9 mouse cellular contexts compared by ENCODE assay signal in the genomic region with DNA sequence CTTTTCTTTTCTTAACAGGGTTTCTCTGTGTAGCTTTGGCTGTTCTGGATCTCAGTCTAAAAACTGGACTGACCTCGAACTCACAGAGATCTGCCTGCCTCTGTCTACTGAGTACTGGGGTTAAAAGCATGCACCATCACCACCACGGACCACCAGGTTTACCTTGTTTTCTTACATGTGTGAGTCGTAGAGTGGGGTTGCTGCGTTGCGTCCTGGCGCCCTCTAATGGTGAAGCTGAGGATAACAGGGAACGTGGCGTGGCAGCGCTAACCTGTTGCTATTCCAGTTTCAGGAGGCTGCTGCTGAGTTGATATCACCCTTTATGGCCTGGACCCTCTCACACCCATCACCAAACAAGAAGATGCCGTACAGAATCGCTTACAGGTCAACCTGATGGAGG. TPM values are rescaled to one million over a fixed set of nuclear protein-coding genes. Genes with fewer than 3 reads are reported as not detected.
A peak's percentile ranks its signal among the peaks of the same experiment; 100 is the strongest.
DNase-seq lines count a peak whose midpoint lies in the region; ATAC-seq and TF ChIP-seq lines count a peak whose summit lies in the region.
"Had no signal": no experiment of that assay in that cellular context is flagged by ENCODE, and none has a peak within 500 bp of the region (broad histone marks: within the 10 kb centered on the region; RNA-seq: fewer than 3 reads in every experiment).

No protein-coding gene starts in this region.

- peak; percentile 91 for TF ChIP-seq CTCF in midbrain, postnatal 0 days (IDR thresholded peaks at IDR 0.05)
- peak; percentile 98 for TF ChIP-seq CTCF in stomach, postnatal 0 days (IDR thresholded peaks at IDR 0.05; ENCODE audit: low read depth)

- peaks cover 14% of the 10 kb centered on the region for H3K36me3 ChIP-seq in hindbrain, embryonic 10.5 days
- no peaks in the 10 kb centered on the region for H3K36me3 ChIP-seq in hindbrain, embryonic 12.5 days
- H3K36me3 ChIP-seq in embryonic facial prominence, embryonic 14.5 days (ENCODE audit: control insufficient read depth, insufficient read depth, low read length), result no peaks in the 10 kb centered on the region
- H3K36me3 ChIP-seq in midbrain, postnatal 0 days (ENCODE audit: insufficient read depth, low read length), result no peaks in the 10 kb centered on the region
- no peaks in the 10 kb centered on the region for H3K36me3 ChIP-seq in stomach, postnatal 0 days (ENCODE audit: control insufficient read depth, insufficient read depth, low read length)
- H3K36me3 ChIP-seq: embryonic facial prominence, embryonic 12.5 days had no signal

- no peak for TF ChIP-seq EP300 in stomach, postnatal 0 days (optimal IDR thresholded peaks at IDR 0.05)

- no peak overlapping the region for H3K27ac ChIP-seq in hindbrain, embryonic 10.5 days
- H3K27ac ChIP-seq in hindbrain, embryonic 12.5 days, result no peak overlapping the region
- no peak overlapping the region for H3K27ac ChIP-seq in embryonic facial prominence, embryonic 14.5 days (replicated peaks; ENCODE audit: low read depth, low read length)
- H3K27ac ChIP-seq in midbrain, postnatal 0 days (ENCODE audit: low read depth, low read length), result no peak overlapping the region
- no peak overlapping the region for H3K27ac ChIP-seq in stomach, postnatal 0 days (replicated peaks)

- H3K27me3 ChIP-seq in hindbrain, embryonic 10.5 days (ENCODE audit: insufficient read depth, poor library complexity, severe bottlenecking), result no peaks in the 10 kb centered on the region
- no peaks in the 10 kb centered on the region; the same call in 1 of the 2 replicates for H3K27me3 ChIP-seq in hindbrain, embryonic 12.5 days
- H3K27me3 ChIP-seq in embryonic facial prominence, embryonic 14.5 days (replicated peaks; ENCODE audit: control insufficient read depth, insufficient read depth, low read length), result no peaks in the 10 kb centered on the region
- no peaks in the 10 kb centered on the region for H3K27me3 ChIP-seq in midbrain, postnatal 0 days (ENCODE audit: insufficient read depth, low read length)
- no peaks in the 10 kb centered on the region for H3K27me3 ChIP-seq in stomach, postnatal 0 days (ENCODE audit: control insufficient read depth, insufficient read depth, low read length)
- H3K27me3 ChIP-seq: embryonic facial prominence, embryonic 12.5 days had no signal

- peak; percentile 78 for DNase-seq in hindbrain, embryonic 10.5 days (ENCODE audit: low spot score)
- peak; percentile 86 for DNase-seq in adrenal gland, postnatal 14 days
- DNase-seq in embryonic facial prominence, embryonic 14.5 days (ENCODE audit: low spot score), result peak; percentile 39
- DNase-seq in heart, postnatal 36 days, result peak; percentile 86 to 87
- DNase-seq in left cerebral cortex, postnatal 10 days (ENCODE audit: extremely low spot score in 1 of 2, low spot score in 2 of 2), result peak; percentile 41 to 74
- DNase-seq in midbrain, postnatal 0 days (ENCODE audit: low spot score), result peak; percentile 53
- peak; percentile 83 for DNase-seq in stomach, postnatal 0 days (ENCODE audit: low spot score)

- H3K4me3 ChIP-seq in hindbrain, embryonic 10.5 days, result no peak overlapping the region
- no peak overlapping the region for H3K4me3 ChIP-seq in hindbrain, embryonic 12.5 days
- no peak overlapping the region for H3K4me3 ChIP-seq in embryonic facial prominence, embryonic 14.5 days (ENCODE audit: low read depth, low read length)
- H3K4me3 ChIP-seq in midbrain, postnatal 0 days (ENCODE audit: low read depth, low read length), result no peak overlapping the region
- H3K4me3 ChIP-seq in stomach, postnatal 0 days (ENCODE audit: low read depth, low read length), result no peak overlapping the region
- H3K4me3 ChIP-seq: embryonic facial prominence, embryonic 12.5 days had no signal

- no peak overlapping the region for H3K9ac ChIP-seq in hindbrain, embryonic 12.5 days
- no peak overlapping the region for H3K9ac ChIP-seq in embryonic facial prominence, embryonic 14.5 days (ENCODE audit: low read depth, low read length)
- H3K9ac ChIP-seq in midbrain, postnatal 0 days (replicated peaks; ENCODE audit: low read length, poor library complexity, severe bottlenecking), result no peak overlapping the region
- H3K9ac ChIP-seq in stomach, postnatal 0 days (ENCODE audit: low read length), result no peak overlapping the region
- H3K9ac ChIP-seq: embryonic facial prominence, embryonic 12.5 days had no signal

- 9% methylated on average over 11 of the region's 11 CpGs for WGBS in hindbrain, embryonic 10.5 days
- WGBS in hindbrain, embryonic 12.5 days, result 6% methylated on average over 11 of the region's 11 CpGs
- WGBS in embryonic facial prominence, embryonic 14.5 days, result 10% methylated on average over 11 of the region's 11 CpGs
- WGBS in midbrain, postnatal 0 days, result 9% methylated on average over 11 of the region's 11 CpGs
- 9% methylated on average over 11 of the region's 11 CpGs for WGBS in stomach, postnatal 0 days

- no peak for ATAC-seq in hindbrain, embryonic 12.5 days (ENCODE audit: low FRiP score)
- no peak for ATAC-seq in embryonic facial prominence, embryonic 14.5 days (ENCODE audit: low read depth)
- ATAC-seq in midbrain, postnatal 0 days (ENCODE audit: low FRiP score), result no peak
- ATAC-seq in stomach, postnatal 0 days (ENCODE audit: low FRiP score, low TSS enrichment), result peak; percentile 31

- intact Hi-C loops in heart, postnatal 36 days (cut with DNase I), result loop anchor here (1.0 to 5.0 kb wide), 5 partner anchors 19 to 230 kb away; a partner anchor contains a TSS
- intact Hi-C loops in left cerebral cortex, postnatal 10 days (cut with DNase I), result loop anchor here (10.0 kb wide), 1 partner anchor 113 kb away; no protein-coding TSS in a partner anchor

- H3K4me1 ChIP-seq in hindbrain, embryonic 10.5 days (replicated peaks), result peaks cover 32% of the 10 kb centered on the region
- H3K4me1 ChIP-seq in hindbrain, embryonic 12.5 days, result peaks cover 27% of the 10 kb centered on the region
- H3K4me1 ChIP-seq in embryonic facial prominence, embryonic 14.5 days (ENCODE audit: control insufficient read depth, insufficient read depth, low read length), result peaks cover 11% of the 10 kb centered on the region
- H3K4me1 ChIP-seq in midbrain, postnatal 0 days (ENCODE audit: insufficient read depth, low read length), result peaks cover 5% of the 10 kb centered on the region; the same call in 1 of the 2 replicates
- H3K4me1 ChIP-seq in stomach, postnatal 0 days (replicated peaks; ENCODE audit: control insufficient read depth, insufficient read depth), result peaks cover 4% of the 10 kb centered on the region; the same call in 1 of the 2 replicates

- no peaks in the 10 kb centered on the region for H3K9me3 ChIP-seq in hindbrain, embryonic 10.5 days
- no peaks in the 10 kb centered on the region for H3K9me3 ChIP-seq in hindbrain, embryonic 12.5 days (replicated peaks)
- no peaks in the 10 kb centered on the region for H3K9me3 ChIP-seq in embryonic facial prominence, embryonic 14.5 days (ENCODE audit: control insufficient read depth, low read length)
- no peaks in the 10 kb centered on the region for H3K9me3 ChIP-seq in midbrain, postnatal 0 days (ENCODE audit: low read length)
- no peaks in the 10 kb centered on the region for H3K9me3 ChIP-seq in stomach, postnatal 0 days (ENCODE audit: control insufficient read depth, low read length)
- H3K9me3 ChIP-seq: embryonic facial prominence, embryonic 12.5 days had no signal

- H3K4me2 ChIP-seq in hindbrain, embryonic 12.5 days (replicated peaks), result no peak overlapping the region
- no peak overlapping the region for H3K4me2 ChIP-seq in embryonic facial prominence, embryonic 14.5 days (ENCODE audit: low read depth, low read length)
- H3K4me2 ChIP-seq in midbrain, postnatal 0 days (ENCODE audit: low read depth, low read length, poor library complexity, severe bottlenecking), result no peak overlapping the region
- no peak overlapping the region for H3K4me2 ChIP-seq in stomach, postnatal 0 days (replicated peaks; ENCODE audit: low read depth)

RNA-seq across cellular contexts. Expression of a gene that starts 19.5 kb away (rescaled TPM):
- 390 and 422 TPM in 2 replicates for polyA plus RNA-seq in hindbrain, embryonic 10.5 days (2016; fragmentation: Nextera tagmentation; extraction: Ambion mirVana)
- 411 and 449 TPM in 2 replicates for polyA plus RNA-seq in hindbrain, embryonic 12.5 days (2016; fragmentation: Nextera tagmentation; extraction: Ambion mirVana)
- 343 and 359 TPM in 2 replicates for total RNA-seq in adrenal gland, postnatal 14 days (2021)
- 527 and 534 TPM in 2 replicates for polyA plus RNA-seq in embryonic facial prominence, embryonic 14.5 days (2014; fragmentation: Nextera tagmentation; extraction: Ambion mirVana)
- total RNA-seq in heart, postnatal 36 days (2021), result 100 to 1,000 TPM; 239 to 240 TPM
- 100 to 1,000 TPM; 429 to 434 TPM for total RNA-seq in left cerebral cortex, postnatal 10 days (2021)
- 194 and 199 TPM in 2 replicates for total RNA-seq in midbrain, postnatal 0 days (2014; rRNA removed)
- polyA plus RNA-seq in midbrain, postnatal 0 days (2015; fragmentation: Nextera tagmentation; extraction: Ambion mirVana), result 441 and 451 TPM in 2 replicates
- polyA plus RNA-seq in stomach, postnatal 0 days (2015; fragmentation: Nextera tagmentation; extraction: Ambion mirVana), result 345 and 377 TPM in 2 replicates
